Mouse (Mus musculus) large intestine, adult 2 months (tissue): ENCODE data around the gene Ttll6. TPM values are rescaled to one million over a fixed set of nuclear protein-coding genes. Genes with fewer than 3 reads are reported as not detected.
"Not testable (repeated sequence)": the region's sequence is repeated elsewhere in the genome, so short reads cannot be mapped to it uniquely, and the experiment has no call there.

Source experiments
- DNase-seq: peaks from one replicate; pipeline ENCODE4 v3.0.0-alpha.2; 2012; ENCODE audit warnings: low read depth, low spot score
- WGBS: fragments of 180-500 bp; shearing (Covaris S2); methylation state at CpG from one replicate; pipeline ENCODE4 v1.1.7; 2018; 5-methylcytosine and 5-hydroxymethylcytosine counted together
- polyA plus RNA-seq: library from polyadenylated mRNA; depleted of rRNA; stranded (reverse); fragments of >200 nt; gene quantifications from 2 replicates; pipeline ENCODE4 v1.2.3, GENCODE M21; 2012; rRNA removed

The Ttll6 gene
- polyA plus RNA-seq, result 0.10 TPM in 1 of 2 replicates, not detected in the other

DNA sequence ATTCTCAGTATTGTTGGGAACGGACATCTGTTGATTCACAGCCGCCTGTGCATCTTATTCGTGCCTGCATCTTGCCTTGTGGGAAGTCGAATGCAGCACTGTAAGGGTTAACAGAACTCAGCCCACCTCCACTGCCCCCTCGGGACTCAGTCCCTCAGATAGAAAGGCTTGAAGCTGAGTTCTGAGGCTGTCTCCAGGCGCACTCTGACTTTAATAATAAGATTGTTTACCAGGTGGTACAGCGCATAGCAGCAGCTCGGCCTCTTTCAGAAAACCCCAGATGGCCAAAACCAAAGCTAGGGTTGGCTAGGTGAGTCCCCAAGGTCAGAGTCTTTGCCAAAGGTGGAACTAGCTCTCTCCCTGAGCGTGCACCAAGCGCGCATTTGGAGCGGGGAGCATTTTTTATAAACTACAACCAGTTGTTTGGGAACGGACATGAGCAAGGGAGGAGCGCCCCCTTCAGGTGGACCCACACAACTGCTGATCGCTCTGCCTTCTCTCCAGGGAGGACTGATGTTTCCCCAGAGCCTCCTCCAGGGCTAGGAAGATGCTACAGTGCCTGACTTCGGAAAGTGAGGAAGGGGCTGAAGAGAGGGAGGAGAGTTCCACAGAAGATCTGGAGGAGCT lies at the start of gene Ttll6:
TSS of gene Ttll6 (plus strand) at position 548 of the 627 bp plus-strand sequence.
- WGBS, result 11% methylated on average over 16 of the region's 16 CpGs

DNA sequence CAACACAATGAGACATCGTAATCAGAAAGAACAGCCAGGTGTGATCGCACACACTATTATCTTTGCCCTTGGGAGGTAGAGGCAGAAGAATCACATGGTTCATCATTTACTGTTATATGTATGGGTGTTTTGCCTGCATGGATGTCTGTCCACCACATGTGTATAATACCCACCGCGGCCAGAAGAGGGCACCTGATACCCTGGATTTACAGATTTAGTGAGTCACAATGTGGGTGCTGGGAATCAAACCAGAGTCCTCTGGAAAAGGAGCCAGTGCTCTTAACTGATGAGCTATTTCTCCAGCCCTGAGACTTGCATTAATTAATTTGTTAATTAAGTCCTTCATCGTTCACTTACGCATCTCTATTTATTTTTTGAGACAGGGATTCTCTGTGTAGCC lies 45.6 kb upstream of the Ttll6 start:
- WGBS, result 91% methylated on average over 6 of the region's 6 CpGs
- DNase-seq, result no peak

More for the DNA sequence above, at the start of gene Ttll6:
- DNase-seq, result no peak

DNA sequence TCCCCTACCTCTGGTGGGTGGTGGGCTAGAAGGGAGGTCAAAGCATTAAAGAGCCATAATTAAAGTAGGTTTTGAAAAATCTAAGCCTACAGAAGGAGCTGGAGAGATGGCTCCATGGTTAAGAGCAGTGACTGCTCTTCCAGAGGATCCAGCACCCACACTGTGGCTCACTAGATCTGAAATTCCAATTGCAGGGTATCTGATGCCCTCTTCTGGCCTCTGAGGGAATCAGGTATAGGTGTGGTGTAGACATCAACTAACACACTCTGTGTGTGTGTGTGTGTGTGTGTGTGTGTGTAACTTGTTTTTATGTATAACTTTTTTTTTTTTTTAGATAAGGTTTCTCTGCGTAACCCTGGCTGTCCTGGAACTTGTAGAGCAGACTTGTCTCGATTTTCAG lies 42.5 kb upstream of the Ttll6 start:
- no peak for DNase-seq

DNA sequence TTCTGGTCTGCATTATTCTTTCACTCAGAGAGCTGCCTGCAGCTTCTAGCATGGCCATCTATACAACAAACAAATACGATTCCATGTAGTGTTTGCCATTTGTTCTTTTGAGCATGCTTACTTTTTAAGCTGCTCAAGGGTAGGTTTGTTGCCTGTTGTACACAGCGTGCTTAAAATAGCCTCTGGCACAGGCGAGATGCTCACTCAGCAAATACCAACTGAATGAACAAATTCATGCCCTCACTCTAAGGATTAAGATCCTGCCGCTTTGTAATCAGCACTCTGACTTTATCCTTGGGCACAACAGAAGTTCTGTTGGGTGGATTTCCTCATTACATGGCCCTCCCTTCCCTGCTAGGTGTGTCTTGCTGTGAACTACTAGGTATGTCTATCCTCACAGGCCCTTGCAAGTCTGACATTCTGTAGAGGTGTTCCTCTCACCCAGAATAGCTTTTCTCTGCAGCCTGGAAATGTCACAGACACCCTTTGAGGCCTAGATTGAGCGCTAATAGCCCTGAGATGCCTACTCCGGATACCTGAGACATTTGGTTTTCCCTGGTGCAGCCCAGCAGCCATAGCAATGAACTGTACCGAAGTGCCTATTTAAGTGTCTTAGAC lies 40.8 kb upstream of the Ttll6 start:
- 40% methylated on average over 7 of the region's 7 CpGs for WGBS
- DNase-seq, result no peak

More for the DNA sequence above, 42.5 kb upstream of the Ttll6 start:
- 44% methylated on average over 2 of the region's 2 CpGs for WGBS

DNA sequence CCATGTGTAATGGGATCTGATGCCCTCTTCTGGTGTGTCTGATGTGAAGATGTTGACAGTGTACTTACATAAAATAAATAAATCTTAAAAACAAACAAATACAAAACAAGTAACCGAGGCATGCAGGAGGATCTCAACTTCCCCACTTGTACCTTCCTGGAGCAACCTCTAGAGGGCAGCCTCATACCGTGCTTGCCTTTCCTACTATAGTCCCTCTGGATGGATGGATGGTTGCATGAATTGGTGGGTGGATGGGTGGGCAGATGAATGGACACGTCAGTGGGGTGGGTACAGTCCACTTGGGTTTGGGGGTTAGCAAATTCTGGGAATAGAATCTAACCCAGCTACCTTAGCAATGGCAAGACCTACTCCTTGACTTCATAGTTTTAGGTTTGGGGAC lies 40.2 kb upstream of the Ttll6 start:
- WGBS, result 3% methylated on average over 3 of the region's 3 CpGs
- no peak for DNase-seq

DNA sequence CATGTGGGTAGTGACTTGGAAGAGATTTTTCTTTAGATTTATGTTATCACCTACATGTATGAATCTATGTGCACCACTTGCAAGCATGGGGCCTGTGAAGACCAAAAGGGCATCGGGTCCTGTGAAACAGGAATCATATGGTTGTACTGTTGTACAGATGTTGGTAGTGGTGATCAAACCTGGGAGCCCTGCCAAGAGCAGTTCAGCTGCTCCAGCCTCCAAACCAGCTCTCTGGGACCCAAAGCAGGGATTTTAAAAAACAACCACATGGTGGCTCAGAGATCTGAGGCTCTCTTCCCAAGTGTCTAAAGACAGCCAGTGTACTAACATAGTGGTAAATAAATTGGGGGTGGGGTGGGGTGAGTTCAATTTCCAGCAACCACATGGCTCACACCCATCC lies 25.2 kb upstream of the Ttll6 start:
- no peak for DNase-seq
- 8% methylated on average over 1 of the region's 1 CpGs for WGBS

DNA sequence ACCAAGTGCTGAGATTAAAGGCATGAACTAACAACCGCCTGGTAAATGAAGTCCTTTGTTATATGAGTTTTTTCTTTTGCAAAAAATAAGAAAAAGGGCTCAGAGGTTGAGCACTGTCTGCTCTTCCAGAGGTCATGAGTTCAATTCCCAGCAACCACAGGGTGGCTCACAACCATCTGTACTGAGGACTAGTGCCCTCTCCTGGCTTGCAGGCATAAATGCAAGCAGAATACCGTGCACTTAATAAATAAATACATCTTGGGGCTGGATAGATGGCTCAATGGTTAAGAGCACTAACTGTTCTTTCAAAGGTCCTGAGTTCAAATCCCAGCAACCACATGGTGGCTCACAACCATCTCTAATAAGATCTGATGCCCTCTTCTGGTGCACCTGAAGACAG lies 22.6 kb upstream of the Ttll6 start:
- 60% methylated on average over 2 of the region's 2 CpGs for WGBS
- not testable (repeated sequence) for DNase-seq

DNA sequence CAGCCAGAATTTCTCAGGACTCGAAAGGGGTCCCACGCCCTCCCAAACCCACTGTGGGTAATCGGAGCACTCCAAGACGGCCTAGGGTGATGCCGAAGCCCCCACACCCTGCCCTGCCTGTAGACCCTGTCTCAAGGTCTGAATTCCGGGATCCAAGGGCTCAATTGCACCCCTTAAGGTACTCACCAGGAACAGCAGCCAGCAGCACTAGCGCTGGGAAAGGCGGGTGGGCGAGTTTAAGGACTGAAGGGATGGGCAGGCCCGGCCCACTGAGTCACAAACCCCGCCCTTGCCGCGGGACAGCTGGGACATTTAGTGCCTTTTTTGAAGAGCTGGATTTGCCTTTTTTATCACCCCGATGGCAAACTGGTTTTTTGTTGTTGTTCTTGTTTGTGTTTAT lies 21.8 kb upstream of the Ttll6 start, which contains the start of gene Calcoco2:
TSS of gene Calcoco2 (minus strand) at position 214 of the 400 bp plus-strand sequence.
- WGBS, result 44% methylated on average over 14 of the region's 14 CpGs
- no peak for DNase-seq

DNA sequence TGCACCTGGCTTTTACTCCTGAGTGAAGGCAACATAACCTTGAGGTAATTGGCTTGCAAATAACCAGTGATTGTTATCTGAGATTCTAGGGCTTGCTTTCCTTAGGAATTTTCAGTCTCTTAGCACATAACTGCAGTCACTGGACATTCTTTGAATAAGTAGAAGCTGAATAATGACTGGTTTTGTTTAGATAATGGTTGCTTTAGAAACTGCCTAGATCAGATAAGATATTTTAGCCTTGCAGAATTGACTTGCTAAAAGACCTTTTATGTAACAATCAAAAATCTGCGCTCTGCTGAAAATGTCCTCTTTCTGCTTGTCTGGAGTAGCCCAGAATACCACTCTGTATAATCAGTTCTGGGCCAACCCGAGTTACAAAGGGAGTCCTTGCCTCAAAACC lies 19.5 kb upstream of the Ttll6 start:
- 56% methylated on average over 2 of the region's 2 CpGs for WGBS

DNA sequence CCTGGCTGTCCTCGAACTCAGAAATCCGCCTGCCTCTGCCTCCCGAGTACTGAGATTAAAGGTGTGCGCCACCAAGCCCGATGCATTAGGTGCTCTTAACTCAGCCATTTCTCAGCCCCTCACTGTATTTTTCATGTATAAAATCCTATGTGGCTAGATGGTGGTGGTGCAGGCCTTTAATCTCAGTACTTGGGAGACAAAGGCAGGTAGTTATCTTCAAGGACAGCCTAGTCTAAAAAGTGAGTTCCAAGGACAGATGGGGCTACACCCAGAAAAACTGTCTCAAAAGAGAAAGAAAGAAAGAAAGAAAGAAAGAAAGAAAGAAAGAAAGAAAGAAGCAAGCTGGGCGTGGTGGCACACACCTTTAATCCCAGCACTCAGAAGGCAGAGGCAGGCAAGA lies 18.2 kb upstream of the Ttll6 start:
- 91% methylated on average over 6 of the region's 6 CpGs for WGBS
- DNase-seq, result no peak

More for the DNA sequence above, 19.5 kb upstream of the Ttll6 start:
- no peak for DNase-seq

DNA sequence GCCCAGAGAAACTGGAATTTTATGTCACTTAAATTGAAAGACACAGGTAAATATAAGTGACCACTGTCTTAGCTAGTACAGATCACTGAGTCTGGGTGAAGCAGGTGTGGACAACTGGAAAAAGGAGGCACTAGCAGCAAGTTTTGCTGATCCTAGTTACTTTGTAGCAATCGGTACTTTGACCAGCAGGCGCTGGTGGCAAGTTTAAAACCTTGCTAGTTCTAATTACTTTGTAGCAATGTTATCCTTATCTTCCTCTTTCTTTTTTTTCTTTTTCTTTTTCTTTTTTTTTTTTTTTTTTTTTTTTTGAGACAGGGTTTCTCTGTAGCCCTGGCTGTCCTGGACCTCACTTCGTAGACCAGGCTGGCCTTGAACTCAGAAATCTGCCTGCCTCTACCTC lies 17.5 kb upstream of the Ttll6 start:
- DNase-seq, result no peak
- 80% methylated on average over 3 of the region's 3 CpGs for WGBS

DNA sequence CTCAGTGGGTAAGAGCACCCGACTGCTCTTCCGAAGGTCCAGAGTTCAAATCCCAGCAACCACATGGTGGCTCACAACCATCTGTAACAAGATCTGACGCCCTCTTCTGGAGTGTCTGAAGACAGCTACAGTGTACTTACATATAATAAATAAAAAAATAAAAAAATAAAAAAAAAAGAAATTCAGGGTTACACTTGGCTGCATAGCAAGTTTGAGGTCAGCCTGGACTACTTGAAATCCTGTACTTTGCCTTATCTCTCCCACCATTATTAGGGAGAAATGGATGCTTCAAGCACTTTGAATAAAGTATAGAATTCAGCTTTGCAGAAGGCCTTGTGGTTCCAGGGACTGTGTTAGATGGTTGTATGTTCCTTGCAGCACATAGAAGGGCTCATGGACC lies 16.7 kb upstream of the Ttll6 start:
- 74% methylated on average over 3 of the region's 3 CpGs for WGBS
- DNase-seq, result not testable (repeated sequence)

DNA sequence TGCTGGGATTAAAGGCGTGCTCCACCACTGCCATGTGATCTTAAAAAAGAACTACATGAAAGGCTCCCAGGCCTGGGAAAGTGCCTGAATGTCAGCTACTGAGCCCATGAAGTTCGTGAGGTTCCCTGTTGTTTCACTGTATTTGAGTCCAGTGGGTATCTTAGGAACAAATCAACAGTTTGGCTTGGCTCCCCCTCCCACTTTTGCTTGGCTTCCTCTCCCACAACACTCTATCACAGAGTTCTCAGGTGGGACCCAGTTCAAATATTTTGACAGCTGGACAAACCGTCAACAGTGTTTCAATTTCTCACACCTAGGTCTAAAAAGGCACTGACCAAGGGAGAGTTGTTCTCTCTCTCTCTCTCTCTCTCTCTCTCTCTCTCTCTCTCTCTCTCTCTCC lies 14.2 kb upstream of the Ttll6 start:
- 51% methylated on average over 3 of the region's 3 CpGs for WGBS
- no peak for DNase-seq

DNA sequence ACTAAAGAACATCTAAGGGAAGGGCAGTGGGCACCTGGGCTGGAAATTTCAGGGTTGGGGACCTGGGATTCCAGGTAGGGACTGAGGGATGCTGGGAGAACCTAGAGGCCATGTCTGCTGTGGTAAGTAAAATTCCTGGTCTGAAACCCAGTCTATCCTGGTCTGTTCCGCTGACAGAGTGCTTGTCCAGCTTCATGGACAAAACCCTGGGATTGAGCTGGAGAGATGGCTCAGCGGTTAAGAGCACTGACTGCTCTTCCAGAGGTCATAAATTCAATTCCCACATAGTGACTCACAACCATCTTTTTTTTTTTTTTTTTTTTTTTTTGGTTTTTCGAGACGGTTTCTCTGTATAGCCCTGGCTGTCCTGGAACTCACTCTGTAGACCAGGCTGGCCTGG lies 10.8 kb upstream of the Ttll6 start:
- 62% methylated on average over 4 of the region's 4 CpGs for WGBS
- not testable (repeated sequence) for DNase-seq

DNA sequence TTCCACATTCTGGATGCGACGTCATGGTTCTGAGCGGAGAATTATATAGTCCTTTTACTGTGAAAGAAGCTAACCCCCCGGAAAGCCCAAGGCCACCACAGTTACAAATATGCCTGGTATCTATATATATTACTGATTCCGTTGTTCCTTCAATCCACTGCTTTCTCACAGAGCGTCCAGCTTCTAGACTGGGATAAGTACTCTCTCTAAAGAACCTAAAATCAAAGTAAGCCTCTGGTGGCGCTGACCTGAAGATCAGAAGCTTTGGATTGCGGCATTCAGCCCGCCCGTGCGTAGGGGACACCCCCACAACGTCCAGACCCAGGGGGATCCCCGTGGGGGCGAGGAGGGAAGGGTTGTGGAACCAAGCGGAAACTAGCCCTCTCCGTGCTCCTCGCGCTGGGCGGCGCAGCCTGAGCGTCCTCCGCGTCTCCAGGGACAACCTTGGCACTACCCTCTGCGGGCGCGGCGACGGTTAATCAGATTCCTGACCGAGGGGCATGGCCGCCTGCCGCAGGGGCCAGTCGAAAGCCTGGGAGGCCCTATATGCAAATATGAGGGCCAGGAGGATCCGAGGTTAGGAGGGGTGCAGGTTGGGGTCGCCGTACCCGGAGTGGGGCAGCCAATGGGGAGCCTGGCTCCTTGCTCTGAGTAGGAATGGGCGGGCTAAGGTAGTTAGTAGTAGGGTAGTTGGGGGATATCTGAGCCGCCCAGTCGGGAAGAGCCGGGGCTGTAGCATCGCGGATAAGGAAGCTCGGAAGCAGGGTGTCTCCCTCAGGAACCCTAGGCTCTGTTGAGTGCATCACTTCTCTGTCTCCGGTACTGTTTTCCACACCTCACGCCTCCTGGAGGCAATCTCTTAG lies 9.3 kb upstream of the Ttll6 start:
- no peak for DNase-seq
- 3% methylated on average over 45 of the region's 45 CpGs for WGBS

DNA sequence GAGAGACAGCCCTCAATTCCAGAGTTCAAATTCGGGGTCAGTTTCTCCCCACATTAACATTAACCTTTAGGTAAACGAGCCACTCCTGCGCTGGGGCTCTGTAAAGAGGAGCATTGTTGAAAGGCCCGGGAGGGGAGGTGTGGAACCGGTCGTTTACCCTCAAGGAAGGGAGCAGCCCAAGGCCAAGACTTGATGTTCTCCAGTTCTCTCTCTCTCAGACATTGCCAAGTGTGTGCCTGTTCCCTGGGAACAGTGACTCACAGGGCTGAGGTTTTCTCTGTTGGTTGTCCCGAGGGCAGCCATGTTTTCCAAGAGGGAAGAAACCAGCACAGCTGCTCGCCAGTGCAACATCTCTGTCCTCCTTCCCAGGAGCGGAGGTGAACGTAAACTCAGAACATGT lies 3.0 kb upstream of the Ttll6 start:
- no peak for DNase-seq
- 20% methylated on average over 10 of the region's 10 CpGs for WGBS

DNA sequence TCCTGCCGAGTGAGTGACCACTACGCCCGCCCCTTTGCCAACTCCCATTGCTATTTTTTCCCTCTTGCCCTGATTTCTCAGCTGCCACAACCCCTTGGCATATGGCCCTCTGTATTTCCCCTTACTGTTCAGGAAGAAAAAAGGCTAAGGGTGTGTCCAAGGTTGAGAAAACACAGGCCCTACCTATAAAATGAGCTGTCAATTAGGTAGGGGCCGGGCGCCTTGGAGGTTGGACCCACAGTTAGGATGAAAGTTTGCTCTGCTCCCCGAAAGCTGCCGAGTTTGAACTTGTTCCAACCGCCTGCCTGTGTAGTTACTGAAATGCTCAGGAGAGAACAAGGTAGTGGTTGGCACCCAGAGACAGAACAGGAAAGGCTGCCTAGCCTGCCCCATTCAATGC lies 2.3 kb downstream of the Ttll6 start:
- WGBS, result 24% methylated on average over 8 of the region's 8 CpGs
- DNase-seq, result peak; percentile 89

DNA sequence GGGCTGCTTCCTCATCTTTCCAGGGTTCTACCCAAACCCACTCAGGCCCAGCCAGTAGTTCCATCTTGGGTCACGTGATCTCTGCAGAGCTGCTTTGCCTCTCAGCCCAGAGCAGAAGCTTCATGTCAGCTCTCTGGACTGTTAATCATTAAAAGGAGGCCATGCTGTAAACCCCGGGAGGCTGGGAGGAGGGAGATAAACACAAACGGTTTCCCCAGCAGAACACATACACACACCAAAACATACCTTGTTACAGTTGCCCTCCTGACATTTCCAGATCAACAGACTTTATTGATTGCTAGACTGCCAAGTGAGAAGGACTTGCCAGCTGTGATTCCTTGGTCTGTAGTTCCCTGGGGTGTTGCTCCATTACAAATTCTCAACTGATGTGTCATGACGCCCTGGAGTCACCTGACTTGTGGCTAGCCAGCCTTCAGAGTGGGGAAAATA lies 7.2 kb downstream of the Ttll6 start:
- WGBS, result 8% methylated on average over 4 of the region's 4 CpGs
- DNase-seq, result peak; percentile 84

DNA sequence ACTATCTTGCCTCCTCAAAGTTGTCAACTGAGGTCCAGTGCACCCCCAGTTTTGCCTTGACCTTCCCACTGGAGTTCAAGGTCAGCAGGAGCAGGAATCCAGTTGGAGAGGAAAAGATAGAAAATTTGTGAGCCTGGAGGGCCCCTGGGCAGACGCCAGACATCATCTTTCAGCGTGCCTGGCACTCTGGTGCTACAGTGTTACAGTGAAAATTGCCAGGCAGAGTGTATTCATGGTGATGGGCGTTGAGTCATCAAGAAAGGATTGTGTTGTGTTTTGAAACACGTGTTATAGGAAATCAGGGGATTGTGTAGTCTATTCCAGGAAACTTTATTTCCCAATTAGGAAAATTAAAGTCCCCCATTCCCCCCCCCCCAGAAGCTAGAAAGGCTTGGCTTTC lies 10.2 kb downstream of the Ttll6 start:
- 47% methylated on average over 4 of the region's 4 CpGs for WGBS
- no peak for DNase-seq

DNA sequence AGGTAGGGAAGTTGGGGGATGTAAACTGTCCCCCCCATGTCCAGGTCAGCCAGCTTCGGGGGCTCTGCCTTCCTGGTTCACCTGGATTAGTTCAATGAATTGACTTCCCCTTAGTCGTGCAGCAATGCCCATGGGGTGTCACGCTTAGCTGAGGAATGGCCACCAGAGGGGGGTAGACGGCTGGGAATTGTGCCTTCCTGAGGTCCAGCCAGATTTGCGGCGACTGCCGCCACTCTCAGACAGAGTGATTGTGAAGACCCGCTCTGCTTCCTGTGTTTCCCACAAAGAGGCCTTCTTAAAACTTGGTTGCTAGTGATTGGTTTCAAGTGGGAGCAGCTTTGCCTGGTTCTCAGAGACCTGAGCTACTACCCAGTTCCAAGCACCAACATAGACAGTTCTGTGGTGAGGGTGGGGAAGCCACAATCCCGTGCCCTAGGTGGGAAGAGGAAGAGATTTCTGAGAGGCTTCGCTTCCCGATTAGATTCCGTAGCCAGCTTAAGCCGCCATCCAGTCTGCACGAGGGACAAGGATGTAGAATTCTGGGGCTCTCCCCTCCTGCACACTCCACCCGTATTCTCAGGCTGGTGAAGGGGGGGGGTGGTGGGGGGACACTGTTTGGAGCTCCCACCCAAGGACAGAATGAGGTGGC lies 12.2 kb downstream of the Ttll6 start:
- 6% methylated on average over 15 of the region's 15 CpGs for WGBS
- no peak for DNase-seq
